23 mouse cellular contexts compared by ENCODE assay signal in genomic region chr2:110935691-110936090, GRCm38 (mm10). TPM values are rescaled to one million over a fixed set of nuclear protein-coding genes. Genes with fewer than 3 reads are reported as not detected.
A peak's percentile ranks its signal among the peaks of the same experiment; 100 is the strongest.
DNase-seq lines count a peak whose midpoint lies in the region; ATAC-seq and TF ChIP-seq lines count a peak whose summit lies in the region.
"Had no signal": no experiment of that assay in that cellular context is flagged by ENCODE, and none has a peak within 500 bp of the region (broad histone marks: within the 10 kb centered on the region; RNA-seq: fewer than 3 reads in every experiment).

No protein-coding gene starts in this region.

- ATAC-seq in hindbrain, postnatal 0 days: no peak
- no peak for ATAC-seq in hindbrain, embryonic 12.5 days (ENCODE audit: low FRiP score)
- ATAC-seq: forebrain, embryonic 13.5 days; forebrain, embryonic 15.5 days; forebrain, postnatal 0 days had no signal

- H3K27ac ChIP-seq in hindbrain, postnatal 0 days: no peak overlapping the region
- no peak overlapping the region for H3K27ac ChIP-seq in hindbrain, embryonic 12.5 days
- H3K27ac ChIP-seq: embryonic facial prominence, embryonic 13.5 days; embryonic facial prominence, embryonic 15.5 days; forebrain, embryonic 13.5 days; forebrain, embryonic 15.5 days had no signal

- no peaks in the 10 kb centered on the region for H3K9me3 ChIP-seq in hindbrain, postnatal 0 days (ENCODE audit: low read length)
- H3K9me3 ChIP-seq in hindbrain, embryonic 12.5 days (replicated peaks): no peaks in the 10 kb centered on the region
- H3K9me3 ChIP-seq: embryonic facial prominence, embryonic 13.5 days; embryonic facial prominence, embryonic 15.5 days; forebrain, embryonic 13.5 days; forebrain, embryonic 15.5 days had no signal

- no peaks in the 10 kb centered on the region for H3K4me1 ChIP-seq in hindbrain, postnatal 0 days (ENCODE audit: insufficient read depth, low read length)
- H3K4me1 ChIP-seq in hindbrain, embryonic 12.5 days: no peaks in the 10 kb centered on the region
- no peaks in the 10 kb centered on the region for H3K4me1 ChIP-seq in lung, adult 2 months (ENCODE audit: control insufficient read depth, insufficient read depth, low read length)
- H3K4me1 ChIP-seq: embryonic facial prominence, embryonic 13.5 days; embryonic facial prominence, embryonic 15.5 days; forebrain, embryonic 13.5 days; forebrain, embryonic 15.5 days had no signal

- no peak overlapping the region for H3K4me3 ChIP-seq in hindbrain, postnatal 0 days (ENCODE audit: low read length)
- no peak overlapping the region for H3K4me3 ChIP-seq in hindbrain, embryonic 12.5 days
- H3K4me3 ChIP-seq in lung, adult 2 months (replicated peaks; ENCODE audit: extremely low read depth, low read depth, low read length): no peak overlapping the region
- H3K4me3 ChIP-seq: embryonic facial prominence, embryonic 13.5 days; embryonic facial prominence, embryonic 15.5 days; erythroblast, embryonic 14.5 days; forebrain, embryonic 13.5 days; forebrain, embryonic 15.5 days had no signal

- peak; percentile 16 for DNase-seq in hindbrain, postnatal 0 days (ENCODE audit: low spot score)
- DNase-seq in fat pad, adult 2 months (ENCODE audit: extremely low read depth, low read depth, low spot score): peak; percentile 97
- DNase-seq in gonadal fat pad, adult 2 months (ENCODE audit: low read depth): peak; percentile 89
- no peak for DNase-seq in lung, adult 2 months
- DNase-seq: adrenal gland, adult 2 months; adrenal gland, postnatal 10 days; adrenal gland, postnatal 25 days; cerebellum, adult 11 months; cerebellum, adult 18-20 months; cerebellum, adult 8-10 months; cerebellum, adult 9-11 months; cerebellum, postnatal 14 days; cerebellum, postnatal 36 days; embryo, embryonic 11 days; forebrain, postnatal 0 days had no signal

- H3K27me3 ChIP-seq in hindbrain, postnatal 0 days (ENCODE audit: insufficient read depth, low read length): no peaks in the 10 kb centered on the region
- no peaks in the 10 kb centered on the region for H3K27me3 ChIP-seq in hindbrain, embryonic 12.5 days
- H3K27me3 ChIP-seq: embryonic facial prominence, embryonic 13.5 days; embryonic facial prominence, embryonic 15.5 days; forebrain, embryonic 13.5 days; forebrain, embryonic 15.5 days had no signal

- no peak for TF ChIP-seq CTCF in hindbrain, postnatal 0 days (IDR thresholded peaks at IDR 0.05; ENCODE audit: low read depth)
- no peak for TF ChIP-seq CTCF in lung, adult 2 months (IDR thresholded peaks at IDR 0.05; ENCODE audit: insufficient read depth, low read length)

- H3K4me2 ChIP-seq in hindbrain, postnatal 0 days (ENCODE audit: low read depth, low read length): no peak overlapping the region
- H3K4me2 ChIP-seq in hindbrain, embryonic 12.5 days (replicated peaks): no peak overlapping the region
- H3K4me2 ChIP-seq: embryonic facial prominence, embryonic 13.5 days; embryonic facial prominence, embryonic 15.5 days; forebrain, embryonic 13.5 days; forebrain, embryonic 15.5 days had no signal

- no peak overlapping the region for H3K9ac ChIP-seq in hindbrain, postnatal 0 days (replicated peaks; ENCODE audit: low read length)
- no peak overlapping the region for H3K9ac ChIP-seq in hindbrain, embryonic 12.5 days
- H3K9ac ChIP-seq: embryonic facial prominence, embryonic 13.5 days; embryonic facial prominence, embryonic 15.5 days; forebrain, embryonic 13.5 days; forebrain, embryonic 15.5 days; forebrain, postnatal 0 days had no signal

- H3K36me3 ChIP-seq in hindbrain, postnatal 0 days (ENCODE audit: insufficient read depth, low read length): no peaks in the 10 kb centered on the region
- H3K36me3 ChIP-seq in hindbrain, embryonic 12.5 days: no peaks in the 10 kb centered on the region
- H3K36me3 ChIP-seq: embryonic facial prominence, embryonic 13.5 days; embryonic facial prominence, embryonic 15.5 days; forebrain, embryonic 15.5 days had no signal

- no peak for TF ChIP-seq POLR2A in lung, adult 2 months (IDR thresholded peaks at IDR 0.05; ENCODE audit: borderline replicate concordance, extremely low read depth, low read depth, low read length)

RNA-seq across cellular contexts. Expression of gene Ano3, which starts 15.0 kb away (rescaled TPM):
- total RNA-seq in hindbrain, postnatal 0 days (2014; rRNA removed): 1.4 and 2.6 TPM in 2 replicates
- polyA plus RNA-seq in hindbrain, postnatal 0 days (2015; fragmentation: Nextera tagmentation; extraction: Ambion mirVana): 0.89 and 1.2 TPM in 2 replicates
- 0.84 and 1.1 TPM in 2 replicates for polyA plus RNA-seq in hindbrain, embryonic 12.5 days (2016; fragmentation: Nextera tagmentation; extraction: Ambion mirVana)
- 0.95 and 1.2 TPM in 2 replicates for polyA plus RNA-seq in gonadal fat pad, adult 2 months (2012; rRNA removed)
- 0.02 and 0.03 TPM in 2 replicates for polyA plus RNA-seq in lung, adult 2 months (2012; rRNA removed)
- total RNA-seq: common myeloid progenitor, adult 5-6 weeks; MEL had no signal
- polyA plus RNA-seq: erythroblast, embryonic 14.5 days had no signal
